11 mouse cellular contexts compared by ENCODE assay signal in the genomic region with DNA sequence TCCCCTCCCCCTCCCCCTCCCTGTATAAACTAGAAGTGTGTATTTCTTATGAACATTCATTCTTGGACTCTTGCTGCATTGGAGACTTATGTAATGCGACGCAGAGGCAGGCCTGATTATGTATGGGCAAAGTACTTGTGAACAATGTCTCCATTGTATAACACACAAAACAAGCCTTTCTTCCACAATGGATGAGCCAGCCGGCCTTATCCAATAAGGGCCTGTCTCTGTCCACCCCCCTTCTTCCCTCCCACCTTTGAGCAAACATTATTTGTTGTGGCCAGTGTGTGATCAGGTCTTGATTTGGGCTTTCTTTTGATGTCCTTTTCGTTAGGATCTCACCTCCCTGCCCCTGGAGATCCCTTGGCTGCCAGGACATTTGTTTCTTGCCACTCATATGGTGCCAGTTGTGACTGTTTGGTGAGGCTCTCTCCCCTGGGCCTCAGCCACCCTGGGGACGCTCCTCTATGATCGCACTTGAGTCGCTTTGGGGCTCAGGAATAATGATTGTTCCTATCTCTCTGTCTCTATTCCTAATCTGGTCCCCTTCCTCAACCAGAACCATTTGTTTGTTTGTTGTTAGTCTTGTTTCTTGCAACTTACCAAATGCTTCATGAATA. TPM values are rescaled to one million over a fixed set of nuclear protein-coding genes. Genes with fewer than 3 reads are reported as not detected.
DNase-seq lines count a peak whose midpoint lies in the region; ATAC-seq and TF ChIP-seq lines count a peak whose summit lies in the region.
"Had no signal": no experiment of that assay in that cellular context is flagged by ENCODE, and none has a peak within 500 bp of the region (broad histone marks: within the 10 kb centered on the region; RNA-seq: fewer than 3 reads in every experiment).

No protein-coding gene starts in this region.

- H3K4me1 ChIP-seq in embryonic facial prominence, embryonic 11.5 days (ENCODE audit: control insufficient read depth, insufficient read depth, low read length), result no peaks in the 10 kb centered on the region; the same call in 1 of the 2 replicates
- peaks cover 22% of the 10 kb centered on the region; the same call in 1 of the 2 replicates for H3K4me1 ChIP-seq in stomach, embryonic 14.5 days (ENCODE audit: control insufficient read depth, insufficient read depth, low read length)
- H3K4me1 ChIP-seq in lung, postnatal 0 days (ENCODE audit: insufficient read depth, low read depth, low read length), result peaks cover 12% of the 10 kb centered on the region

- ATAC-seq in embryonic facial prominence, embryonic 11.5 days (replicated peaks; ENCODE audit: insufficient number of reproducible peaks, low FRiP score, low TSS enrichment, low read depth), result peak; percentile 51
- ATAC-seq in stomach, embryonic 14.5 days (ENCODE audit: insufficient number of reproducible peaks, insufficient read depth, low FRiP score, low read depth), result peak; percentile 42; the same call in 1 of the 2 replicates
- ATAC-seq in lung, postnatal 0 days, result no peak

- no peak overlapping the region for H3K4me3 ChIP-seq in embryonic facial prominence, embryonic 11.5 days (ENCODE audit: low read depth, low read length)
- no peak overlapping the region for H3K4me3 ChIP-seq in stomach, embryonic 14.5 days (ENCODE audit: low read depth, low read length)
- no peak overlapping the region for H3K4me3 ChIP-seq in lung, postnatal 0 days (ENCODE audit: low read depth, low read length)

- H3K9ac ChIP-seq in embryonic facial prominence, embryonic 11.5 days (replicated peaks; ENCODE audit: low read length), result no peak overlapping the region
- no peak overlapping the region for H3K9ac ChIP-seq in stomach, embryonic 14.5 days (replicated peaks; ENCODE audit: low read depth, low read length)
- no peak overlapping the region for H3K9ac ChIP-seq in lung, postnatal 0 days (replicated peaks; ENCODE audit: low read depth)
- H3K9ac ChIP-seq: lung, embryonic 14.5 days had no signal

- no peak for TF ChIP-seq EP300 in lung, postnatal 0 days (IDR thresholded peaks at IDR 0.05)

- WGBS in embryonic facial prominence, embryonic 11.5 days, result 26% methylated on average over 7 of the region's 7 CpGs
- WGBS in stomach, embryonic 14.5 days, result 56% methylated on average over 7 of the region's 7 CpGs
- 62% methylated on average over 7 of the region's 7 CpGs for WGBS in lung, postnatal 0 days

- H3K36me3 ChIP-seq in embryonic facial prominence, embryonic 11.5 days (replicated peaks; ENCODE audit: control insufficient read depth, insufficient read depth, low read depth, low read length), result no peaks in the 10 kb centered on the region
- H3K36me3 ChIP-seq in stomach, embryonic 14.5 days (ENCODE audit: control insufficient read depth, insufficient read depth, low read length), result peaks cover 2% of the 10 kb centered on the region
- no peaks in the 10 kb centered on the region for H3K36me3 ChIP-seq in lung, postnatal 0 days (ENCODE audit: insufficient read depth, low read length)

- peak overlapping the region; percentile 23; the same call in 1 of the 2 replicates for H3K27ac ChIP-seq in embryonic facial prominence, embryonic 11.5 days (replicated peaks; ENCODE audit: low read depth, low read length)
- H3K27ac ChIP-seq in stomach, embryonic 14.5 days (ENCODE audit: low read length), result no peak overlapping the region
- H3K27ac ChIP-seq in lung, postnatal 0 days (ENCODE audit: low read length), result no peak overlapping the region

- DNase-seq in layer of hippocampus, adult 8-10 months (ENCODE audit: low spot score in 2 of 2), result peak; percentile 22 to 40
- no peak for DNase-seq in layer of hippocampus, adult 9-10 months (ENCODE audit: low spot score)
- peak; percentile 63 for DNase-seq in embryonic facial prominence, embryonic 11.5 days (ENCODE audit: low spot score)
- peak; percentile 10 for DNase-seq in induced T-regulatory cell, adult 2 months (ENCODE audit: low read depth)
- no peak for DNase-seq in spleen, postnatal 10 days (ENCODE audit: low spot score in 2 of 2)
- no peak for DNase-seq in lung, postnatal 25 days (ENCODE audit: low spot score)
- DNase-seq in lung, postnatal 0 days (ENCODE audit: low spot score), result no peak
- DNase-seq: cerebellum, adult 11 months; gastrocnemius, postnatal 36 days; lung, embryonic 14.5 days had no signal

- no peak overlapping the region for H3K4me2 ChIP-seq in embryonic facial prominence, embryonic 11.5 days (ENCODE audit: low read depth, low read length)
- H3K4me2 ChIP-seq in stomach, embryonic 14.5 days (replicated peaks; ENCODE audit: low read depth, low read length), result no peak overlapping the region
- H3K4me2 ChIP-seq in lung, postnatal 0 days (replicated peaks; ENCODE audit: low read depth, low read length), result no peak overlapping the region
- H3K4me2 ChIP-seq: lung, embryonic 14.5 days had no signal

- H3K9me3 ChIP-seq in embryonic facial prominence, embryonic 11.5 days (replicated peaks; ENCODE audit: control insufficient read depth, low read length), result no peaks in the 10 kb centered on the region
- H3K9me3 ChIP-seq in stomach, embryonic 14.5 days (ENCODE audit: control insufficient read depth, low read depth, low read length), result no peaks in the 10 kb centered on the region
- no peaks in the 10 kb centered on the region for H3K9me3 ChIP-seq in lung, postnatal 0 days (ENCODE audit: low read length)

- H3K27me3 ChIP-seq in embryonic facial prominence, embryonic 11.5 days (ENCODE audit: control insufficient read depth, insufficient read depth, low read length), result no peaks in the 10 kb centered on the region
- H3K27me3 ChIP-seq in stomach, embryonic 14.5 days (ENCODE audit: control insufficient read depth, insufficient read depth, low read length), result no peaks in the 10 kb centered on the region
- no peaks in the 10 kb centered on the region for H3K27me3 ChIP-seq in lung, postnatal 0 days (replicated peaks; ENCODE audit: insufficient read depth, low read length)

- no peak for TF ChIP-seq CTCF in lung, postnatal 0 days (IDR thresholded peaks at IDR 0.05)

RNA-seq across cellular contexts. Expression of a gene that starts 46.8 kb away (rescaled TPM):
- total RNA-seq in layer of hippocampus, adult 8-10 months (2022), result 10 to 100 TPM in 2 of 4 experiments, 1 to 10 TPM in 2; 7.6 to 12.1 (median 9.9) TPM
- polyA plus RNA-seq in embryonic facial prominence, embryonic 11.5 days (2014; fragmentation: Nextera tagmentation; extraction: Ambion mirVana), result 107 and 111 TPM in 2 replicates
- 143 and 151 TPM in 2 replicates for polyA plus RNA-seq in stomach, embryonic 14.5 days (2014; fragmentation: Nextera tagmentation; extraction: Ambion mirVana)
- polyA plus RNA-seq in lung, postnatal 0 days (2015; fragmentation: Nextera tagmentation; extraction: Ambion mirVana), result 43.9 and 44.4 TPM in 2 replicates

Comparison
In these comparisons a context has a peak if more than half of its experiments do, and no peak if none do; other contexts are left out.
1. DNase-seq: peak in layer of hippocampus, adult 8-10 months (2 of 2), embryonic facial prominence, embryonic 11.5 days (single experiment) and induced T-regulatory cell, adult 2 months (single experiment); none in layer of hippocampus, adult 9-10 months (single experiment), spleen, postnatal 10 days (0 of 2), lung, postnatal 25 days (single experiment) and lung, postnatal 0 days (single experiment).